Mouse (Mus musculus): ENCODE measurements around the gene Xpnpep1. TPM values are rescaled to one million over a fixed set of nuclear protein-coding genes. Genes with fewer than 3 reads are reported as not detected.

The Xpnpep1 gene
- polyA plus RNA-seq, 1 experiment from 2014 or later: 120 TPM

DNA sequence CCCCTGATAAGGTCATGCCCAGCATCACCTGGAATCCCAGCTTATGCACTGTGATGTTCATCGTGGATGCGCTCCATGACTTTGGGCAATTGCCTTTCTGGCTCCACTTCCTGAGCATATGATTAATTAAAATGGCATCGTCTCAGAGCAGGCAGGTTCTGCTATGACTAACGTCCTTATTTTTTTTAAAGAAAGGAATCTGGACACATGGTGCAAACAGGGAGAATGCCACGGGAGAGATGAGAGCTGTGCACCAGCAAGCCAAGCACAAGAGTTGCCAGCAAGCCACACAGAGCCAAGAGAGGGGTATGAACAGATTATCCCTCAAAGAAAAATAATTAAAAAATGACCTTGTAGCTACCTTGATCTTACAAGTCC, 1.1 kb upstream of the Xpnpep1 start:
- H3K9me3 ChIP-seq (replicated peaks): no peaks in the 10 kb centered on the region
- no peak overlapping the region for H3K27ac ChIP-seq
- 83% methylated on average over 5 of the region's 5 CpGs for WGBS
- no peak for ATAC-seq
- no peaks in the 10 kb centered on the region for H3K27me3 ChIP-seq
- no peak overlapping the region for H3K9ac ChIP-seq
- peaks cover 14% of the 10 kb centered on the region for H3K4me1 ChIP-seq
- no peak overlapping the region for H3K4me2 ChIP-seq
- no peak overlapping the region for H3K4me3 ChIP-seq
- H3K36me3 ChIP-seq (ENCODE audit: poor library complexity, severe bottlenecking): no peaks in the 10 kb centered on the region

DNA sequence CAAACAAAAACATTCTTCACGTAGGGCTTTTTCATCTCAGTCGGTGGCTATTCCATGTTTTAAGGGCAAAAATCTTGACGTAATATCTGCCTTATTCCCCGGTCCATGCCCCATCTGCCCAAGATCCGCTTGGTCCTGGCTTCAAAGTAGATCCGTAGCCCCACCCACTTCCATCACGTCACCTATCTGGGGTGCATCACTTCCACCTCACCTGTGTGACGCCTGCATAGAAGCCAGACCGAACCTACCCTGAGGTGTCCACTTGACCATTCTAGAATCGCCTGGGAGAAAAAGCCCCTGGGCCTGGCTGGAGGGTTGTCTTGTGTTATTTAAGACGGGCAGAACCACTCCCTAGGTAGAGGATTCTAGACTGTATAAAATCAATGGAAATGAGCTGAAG, 924 bp downstream of the Xpnpep1 start:
- H3K4me2 ChIP-seq: peak overlapping the region; percentile 71
- 0 out of 2 replicates have a peak overlapping the region, but pooled peaks have one; percentile 24 for H3K9ac ChIP-seq
- H3K4me1 ChIP-seq: peaks cover 14% of the 10 kb centered on the region
- WGBS: 30% methylated on average over 11 of the region's 11 CpGs
- peak overlapping the region; percentile 75 for H3K4me3 ChIP-seq
- ATAC-seq: peak; percentile 37
- H3K27me3 ChIP-seq: no peaks in the 10 kb centered on the region
- no peaks in the 10 kb centered on the region for H3K9me3 ChIP-seq (replicated peaks)
- no peaks in the 10 kb centered on the region for H3K36me3 ChIP-seq (ENCODE audit: poor library complexity, severe bottlenecking)
- H3K27ac ChIP-seq: 0 out of 2 replicates have a peak overlapping the region, but pooled peaks have one; percentile 21

DNA sequence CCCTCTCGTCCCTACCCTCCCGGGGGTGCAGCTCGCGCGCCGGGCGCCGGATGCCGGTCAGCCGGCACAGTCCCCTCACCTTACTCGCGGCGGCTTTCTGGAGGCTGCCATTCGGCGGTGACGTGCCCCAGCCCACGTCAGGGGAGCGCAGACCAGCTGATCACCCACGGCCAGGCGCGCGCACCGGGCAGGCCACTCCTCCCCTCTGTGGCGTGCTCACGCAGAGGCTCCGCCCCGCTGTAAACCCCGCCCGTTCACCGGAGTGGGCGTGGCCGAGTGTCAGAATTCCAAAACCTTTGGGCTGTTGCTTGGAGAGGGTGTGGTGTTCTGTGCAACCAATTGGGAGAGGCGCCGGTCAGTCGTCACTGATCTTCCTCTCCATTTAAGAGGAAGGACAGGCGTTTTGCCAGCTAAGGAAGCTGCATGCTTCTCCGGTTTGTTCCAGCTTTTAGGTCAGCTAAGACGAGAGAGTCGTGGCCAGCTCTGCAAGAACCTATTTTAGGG, 1.5 kb downstream of the Xpnpep1 start:
- Histone ChIP-seq H3K4me3 (peak overlapping the region; percentile 75), H3K27ac (peak overlapping the region; percentile 75), H3K9me3 (replicated peaks) (no peaks in the 10 kb centered on the region), H3K27me3 (no peaks in the 10 kb centered on the region), H3K9ac (peak overlapping the region; percentile 91), H3K36me3 (ENCODE audit: poor library complexity, severe bottlenecking) (no peaks in the 10 kb centered on the region), H3K4me2 (peak overlapping the region; percentile 71), H3K4me1 (peaks cover 14% of the 10 kb centered on the region)
- peak; percentile 99 for ATAC-seq
- WGBS: under 1% methylated on average over 38 of the region's 39 CpGs

DNA sequence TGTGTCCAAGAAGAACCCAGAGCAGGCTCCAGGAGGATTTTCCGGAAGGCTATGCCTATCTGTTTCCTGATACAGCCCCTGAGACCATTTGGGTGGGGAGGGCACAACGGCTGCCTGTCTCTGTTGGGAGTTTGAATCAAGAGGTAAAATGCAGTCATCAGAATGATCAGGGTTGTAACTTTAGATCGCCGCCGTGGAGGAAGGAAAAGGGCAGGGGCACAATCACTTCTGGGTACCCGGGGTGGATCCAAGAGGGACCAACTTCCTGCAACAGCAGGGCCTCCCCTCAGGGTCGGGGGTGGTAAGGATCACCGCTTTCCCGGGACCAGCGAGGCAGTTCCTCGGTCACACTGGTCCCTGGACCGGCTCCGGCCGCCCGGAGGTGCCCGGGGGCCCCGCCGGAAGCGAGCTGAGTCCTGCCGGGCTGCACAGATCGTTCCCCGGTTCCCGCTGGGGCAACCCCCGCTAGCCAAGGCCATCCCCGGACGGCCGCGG, 2.0 kb downstream of the Xpnpep1 start:
- Histone ChIP-seq H3K27me3 (no peaks in the 10 kb centered on the region), H3K9ac (peak overlapping the region; percentile 91), H3K4me2 (peak overlapping the region; percentile 71), H3K27ac (peak overlapping the region; percentile 75), H3K9me3 (replicated peaks) (no peaks in the 10 kb centered on the region), H3K36me3 (ENCODE audit: poor library complexity, severe bottlenecking) (no peaks in the 10 kb centered on the region), H3K4me1 (peaks cover 14% of the 10 kb centered on the region), H3K4me3 (peak overlapping the region; percentile 75)
- under 1% methylated on average over 28 of the region's 28 CpGs for WGBS
- no peak for ATAC-seq

DNA sequence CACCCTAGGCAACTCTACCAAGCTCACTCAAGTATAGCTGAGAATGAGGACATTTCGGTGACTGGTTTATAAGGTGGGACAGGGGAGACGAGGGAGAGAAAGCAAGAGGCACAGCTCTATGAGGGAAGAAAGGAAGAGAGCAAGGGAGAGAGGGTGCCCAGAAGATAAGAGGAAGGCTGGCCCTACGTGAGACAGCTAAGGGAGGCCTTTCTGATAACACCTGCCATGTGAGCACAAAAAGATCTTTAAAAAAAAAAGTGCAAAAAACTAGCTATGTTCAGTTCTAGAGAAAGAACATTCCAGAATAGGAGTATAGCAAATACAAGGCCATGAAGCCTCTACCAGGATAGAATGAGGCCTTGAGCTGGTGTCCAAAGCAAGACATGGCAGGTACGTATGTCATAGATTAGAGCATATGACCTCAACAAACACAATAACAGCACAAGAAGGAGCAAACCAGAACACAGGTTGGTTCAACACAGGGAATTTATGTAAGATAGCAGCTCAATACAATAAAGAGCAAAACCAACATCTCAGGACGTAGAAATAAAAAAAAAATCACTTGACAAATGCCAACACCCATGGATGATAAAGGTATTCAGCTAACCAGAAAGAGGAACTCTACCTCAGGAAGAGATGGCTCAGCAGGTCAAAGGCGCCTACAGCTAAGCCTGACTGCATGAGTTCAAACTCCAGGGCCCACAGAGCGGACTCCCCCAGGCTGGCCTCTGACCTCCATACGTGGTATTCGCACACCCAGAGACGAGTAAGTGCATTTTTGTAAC, 6.7 kb downstream of the Xpnpep1 start:
- ATAC-seq: no peak
- no peak overlapping the region for H3K27ac ChIP-seq
- 94% methylated on average over 10 of the region's 10 CpGs for WGBS
- no peak overlapping the region for H3K4me2 ChIP-seq
- H3K9ac ChIP-seq: no peak overlapping the region
- no peak overlapping the region for H3K4me3 ChIP-seq
- H3K36me3 ChIP-seq (ENCODE audit: poor library complexity, severe bottlenecking): peaks cover 20% of the 10 kb centered on the region
- no peaks in the 10 kb centered on the region for H3K9me3 ChIP-seq (replicated peaks)
- no peaks in the 10 kb centered on the region for H3K27me3 ChIP-seq
- H3K4me1 ChIP-seq: peaks cover 10% of the 10 kb centered on the region

DNA sequence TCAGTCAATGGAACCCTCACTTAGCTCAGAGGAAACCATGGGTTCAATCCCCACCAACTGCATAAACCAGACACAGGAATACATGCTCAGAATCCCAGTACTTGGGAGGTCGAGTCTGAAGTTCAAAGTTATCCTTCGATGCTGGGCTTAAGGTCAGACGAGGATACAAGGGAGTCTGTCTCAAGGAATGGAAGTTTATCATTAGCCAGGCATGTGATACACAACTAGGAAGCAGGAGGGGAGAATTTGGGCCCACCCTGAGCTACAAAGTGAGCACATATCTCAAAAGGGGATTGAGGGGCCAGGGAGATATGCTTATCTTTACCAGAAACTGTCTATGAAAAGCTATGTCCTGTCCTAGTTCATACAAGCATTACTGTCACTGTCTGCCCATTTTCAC, 7.4 kb downstream of the Xpnpep1 start:
- H3K4me3 ChIP-seq: no peak overlapping the region
- 90% methylated on average over 3 of the region's 3 CpGs for WGBS
- H3K27me3 ChIP-seq: no peaks in the 10 kb centered on the region
- H3K27ac ChIP-seq: no peak overlapping the region
- no peak overlapping the region for H3K4me2 ChIP-seq
- peaks cover 8% of the 10 kb centered on the region for H3K4me1 ChIP-seq
- no peak overlapping the region for H3K9ac ChIP-seq
- ATAC-seq: no peak
- no peaks in the 10 kb centered on the region for H3K9me3 ChIP-seq (replicated peaks)
- H3K36me3 ChIP-seq (ENCODE audit: poor library complexity, severe bottlenecking): peaks cover 24% of the 10 kb centered on the region

DNA sequence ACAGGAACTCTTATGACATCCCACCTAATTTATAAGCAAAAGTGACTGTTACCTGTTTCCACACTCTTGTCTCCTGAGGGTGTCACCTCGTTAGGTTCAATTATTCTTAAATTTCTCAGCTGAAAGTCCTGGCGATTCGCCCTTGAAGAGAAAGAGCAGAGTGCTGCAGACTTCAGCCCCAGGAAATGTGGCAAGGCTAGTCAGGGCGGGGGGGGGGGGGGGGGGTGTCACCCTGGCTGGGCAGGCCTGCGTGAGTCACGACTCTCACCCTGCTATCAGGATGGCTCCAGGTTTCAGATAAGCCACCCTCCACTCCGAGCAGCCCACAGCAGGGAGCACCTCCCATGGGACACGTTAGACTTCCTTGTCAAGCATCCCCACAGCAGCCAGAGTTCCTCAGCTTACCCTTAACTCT, 8.1 kb downstream of the Xpnpep1 start:
- WGBS: 82% methylated on average over 8 of the region's 8 CpGs
- Histone ChIP-seq H3K9me3 (replicated peaks) (no peaks in the 10 kb centered on the region), H3K9ac (no peak overlapping the region), H3K4me1 (peaks cover 1% of the 10 kb centered on the region), H3K36me3 (ENCODE audit: poor library complexity, severe bottlenecking) (peaks cover 24% of the 10 kb centered on the region), H3K27ac (no peak overlapping the region), H3K4me3 (no peak overlapping the region), H3K4me2 (no peak overlapping the region), H3K27me3 (no peaks in the 10 kb centered on the region)
- ATAC-seq: no peak

DNA sequence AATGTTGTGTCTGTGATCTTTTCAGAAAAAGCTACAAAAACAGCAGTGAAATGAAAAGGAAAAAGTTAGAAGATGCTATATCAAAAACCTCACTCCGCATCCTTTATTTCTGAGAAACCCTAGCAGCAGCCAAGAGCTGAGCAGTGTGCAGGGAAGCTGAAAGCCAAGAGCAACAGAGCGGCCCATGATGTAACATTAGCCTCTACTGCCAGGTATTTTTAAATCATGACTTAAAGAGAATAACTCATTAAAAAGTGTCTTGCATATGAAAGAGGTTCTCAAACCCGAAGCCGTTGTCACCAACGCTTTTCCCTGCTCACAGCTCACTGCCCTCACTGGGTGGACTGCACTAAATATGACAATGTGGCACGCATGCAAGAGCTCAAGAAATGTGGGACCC, 9.7 kb downstream of the Xpnpep1 start:
- ATAC-seq: no peak
- Histone ChIP-seq H3K9me3 (replicated peaks) (no peaks in the 10 kb centered on the region), H3K4me2 (no peak overlapping the region), H3K27me3 (no peaks in the 10 kb centered on the region), H3K4me3 (no peak overlapping the region), H3K4me1 (no peaks in the 10 kb centered on the region), H3K9ac (no peak overlapping the region), H3K27ac (no peak overlapping the region), H3K36me3 (ENCODE audit: poor library complexity, severe bottlenecking) (peaks cover 32% of the 10 kb centered on the region)
- 94% methylated on average over 6 of the region's 6 CpGs for WGBS

DNA sequence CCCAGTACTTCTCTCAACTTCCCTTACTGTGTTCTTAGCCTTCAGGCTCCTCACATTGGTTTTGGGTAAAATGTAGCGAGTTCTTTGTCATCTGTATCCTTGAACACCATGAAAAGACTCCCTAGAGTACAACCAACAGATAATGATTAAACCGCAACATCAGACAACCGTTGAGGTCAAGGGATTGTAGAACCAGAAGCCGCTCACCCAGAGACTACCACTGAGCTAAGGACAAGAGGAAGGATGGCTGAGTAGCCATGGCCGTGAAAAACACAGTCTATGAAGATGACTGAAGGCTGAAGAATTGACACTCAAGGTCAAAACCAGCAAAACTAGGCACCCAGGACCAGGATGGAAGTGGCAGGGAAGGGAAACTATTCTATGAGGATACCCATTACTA, 10.3 kb downstream of the Xpnpep1 start:
- no peak overlapping the region for H3K9ac ChIP-seq
- no peak overlapping the region for H3K27ac ChIP-seq
- H3K4me2 ChIP-seq: no peak overlapping the region
- no peaks in the 10 kb centered on the region for H3K4me1 ChIP-seq
- peaks cover 38% of the 10 kb centered on the region for H3K36me3 ChIP-seq (ENCODE audit: poor library complexity, severe bottlenecking)
- H3K27me3 ChIP-seq: no peaks in the 10 kb centered on the region
- H3K9me3 ChIP-seq (replicated peaks): no peaks in the 10 kb centered on the region
- no peak for ATAC-seq
- WGBS: 97% methylated on average over 5 of the region's 5 CpGs
- H3K4me3 ChIP-seq: no peak overlapping the region

DNA sequence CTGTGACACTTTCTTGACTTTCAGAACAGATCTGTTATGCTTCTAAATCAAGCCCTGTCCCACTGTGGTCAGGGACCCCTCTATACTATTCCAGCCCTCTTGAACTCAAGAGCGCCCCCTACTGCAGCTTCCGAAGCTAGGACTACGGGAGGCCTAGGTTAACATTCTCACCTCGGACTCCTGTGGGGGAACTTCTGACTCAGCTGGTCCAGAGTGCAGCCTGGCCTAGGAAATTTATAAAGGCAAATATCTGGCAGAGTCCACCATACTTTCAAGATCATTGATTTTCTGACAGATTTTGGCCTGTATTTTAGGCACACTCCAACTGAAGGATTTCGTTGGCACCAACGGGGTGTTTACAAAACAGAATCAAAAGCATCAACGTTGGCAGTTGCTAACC, 11.0 kb downstream of the Xpnpep1 start:
- ATAC-seq: no peak
- no peaks in the 10 kb centered on the region for H3K4me1 ChIP-seq
- WGBS: 85% methylated on average over 7 of the region's 7 CpGs
- H3K9ac ChIP-seq: no peak overlapping the region
- H3K4me3 ChIP-seq: no peak overlapping the region
- H3K27me3 ChIP-seq: no peaks in the 10 kb centered on the region
- no peak overlapping the region for H3K27ac ChIP-seq
- H3K36me3 ChIP-seq (ENCODE audit: poor library complexity, severe bottlenecking): peaks cover 44% of the 10 kb centered on the region
- H3K9me3 ChIP-seq (replicated peaks): no peaks in the 10 kb centered on the region
- no peak overlapping the region for H3K4me2 ChIP-seq

DNA sequence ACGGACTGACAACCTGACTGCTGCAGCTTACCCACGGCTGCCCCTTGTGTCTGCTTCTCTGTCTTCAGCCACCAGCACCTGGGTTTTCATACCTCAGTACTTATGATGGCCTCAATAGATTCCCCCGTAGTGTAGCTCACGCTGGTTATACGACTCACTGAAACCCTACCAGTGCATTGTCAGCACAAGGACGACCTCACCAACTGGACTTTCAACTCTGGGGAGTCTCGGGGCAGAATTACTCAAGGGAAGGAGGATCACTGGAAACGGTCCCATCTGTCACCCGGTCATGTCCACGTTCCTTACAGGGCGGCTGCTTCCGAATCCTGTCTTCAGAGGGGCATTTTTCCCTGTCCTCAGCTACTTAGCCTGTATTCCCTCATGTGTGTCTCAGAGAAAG, 11.8 kb downstream of the Xpnpep1 start:
- WGBS: 94% methylated on average over 12 of the region's 12 CpGs
- Histone ChIP-seq H3K4me3 (no peak overlapping the region), H3K4me1 (no peaks in the 10 kb centered on the region), H3K27me3 (no peaks in the 10 kb centered on the region), H3K36me3 (ENCODE audit: poor library complexity, severe bottlenecking) (peaks cover 53% of the 10 kb centered on the region), H3K9ac (no peak overlapping the region), H3K4me2 (no peak overlapping the region), H3K27ac (no peak overlapping the region), H3K9me3 (replicated peaks) (no peaks in the 10 kb centered on the region)
- ATAC-seq: no peak

DNA sequence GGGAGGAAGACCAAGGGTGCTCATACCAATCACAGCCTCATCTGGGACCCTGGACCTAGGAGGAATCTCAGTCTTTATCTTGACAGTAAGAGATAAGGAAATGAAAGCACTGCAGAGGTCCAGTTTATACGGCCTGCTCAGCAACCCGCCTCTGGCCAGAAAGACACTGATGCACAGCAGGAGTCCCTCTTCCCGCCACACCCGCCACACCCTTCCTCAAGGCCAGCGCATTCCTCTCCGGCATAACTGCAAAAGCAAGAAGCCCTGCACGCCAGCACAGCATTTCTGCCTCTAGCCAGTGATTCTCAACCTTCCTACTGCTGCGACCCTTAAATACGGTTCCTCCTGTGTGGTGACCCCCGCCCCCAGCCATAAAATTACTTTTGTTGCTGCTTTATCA, 16.8 kb downstream of the Xpnpep1 start:
- peaks cover 2% of the 10 kb centered on the region; the same call in 1 of the 2 replicates for H3K4me1 ChIP-seq
- H3K9me3 ChIP-seq (replicated peaks): no peaks in the 10 kb centered on the region
- peaks cover 43% of the 10 kb centered on the region for H3K36me3 ChIP-seq (ENCODE audit: poor library complexity, severe bottlenecking)
- no peak overlapping the region for H3K9ac ChIP-seq
- H3K27me3 ChIP-seq: no peaks in the 10 kb centered on the region
- H3K4me3 ChIP-seq: no peak overlapping the region
- ATAC-seq: no peak
- 87% methylated on average over 10 of the region's 10 CpGs for WGBS
- no peak overlapping the region for H3K4me2 ChIP-seq
- no peak overlapping the region for H3K27ac ChIP-seq

Measured in forebrain, embryonic 13.5 days (tissue).